Mouse (Mus musculus) midbrain, embryonic 10.5 days (tissue): ENCODE measurements around the gene Arntl. TPM values are rescaled to one million over a fixed set of nuclear protein-coding genes. Genes with fewer than 3 reads are reported as not detected.

Source experiments
- DNase-seq: peaks from one replicate; pipeline ENCODE4 v3.0.0-alpha.2; 2017; ENCODE audit warnings: low spot score
- H3K27ac ChIP-seq: fragments of 300-500 bp; sonication (generic); replicated peaks from 2 replicates; pipeline ENCODE4 v1.5.1; 2016; ENCODE audit warnings: mild to moderate bottlenecking
- H3K27me3 ChIP-seq: fragments of 300-500 bp; sonication (generic); 2 replicates; pipeline ENCODE4 v1.6.1; 2016; ENCODE audit warnings: low read depth, mild to moderate bottlenecking; ENCODE audit not compliant: poor library complexity, severe bottlenecking
- H3K36me3 ChIP-seq: fragments of 300-500 bp; sonication (generic); 2 replicates; pipeline ENCODE4 v1.6.1; 2016; ENCODE audit warnings: mild to moderate bottlenecking, moderate library complexity
- H3K4me1 ChIP-seq: fragments of 300-500 bp; sonication (generic); 2 replicates; pipeline ENCODE4 v1.6.1; 2016
- H3K4me3 ChIP-seq: fragments of 300-500 bp; sonication (generic); 2 replicates; pipeline ENCODE4 v1.5.1; 2016; ENCODE audit warnings: mild to moderate bottlenecking, moderate library complexity
- H3K9me3 ChIP-seq: fragments of 300-500 bp; sonication (generic); replicated peaks from 2 replicates; pipeline ENCODE4 v1.6.1; 2016; ENCODE audit warnings: mild to moderate bottlenecking
- WGBS: fragments of 180-500 bp; shearing (Covaris S2); methylation state at CpG from one replicate; pipeline ENCODE4 v1.1.7; 2016; 5-methylcytosine and 5-hydroxymethylcytosine counted together
- polyA plus RNA-seq: library from polyadenylated mRNA; unstranded; fragments of >200 nt; fragmentation: Nextera tagmentation; extraction: Ambion mirVana; gene quantifications from 2 replicates; pipeline ENCODE4 v1.2.1, GENCODE M21; 2016

The Arntl gene
- polyA plus RNA-seq, 1 experiment from 2014 or later, result 7.0 TPM

GRCm38 (mm10) chr7:113191787-113192186 lies 15.5 kb upstream of the Arntl start:
- DNase-seq, result no peak
- no peak overlapping the region for H3K27ac ChIP-seq
- H3K27me3 ChIP-seq, result no peaks in the 10 kb centered on the region
- H3K4me3 ChIP-seq, result no peak overlapping the region
- peaks cover 3% of the 10 kb centered on the region; the same call in 1 of the 2 replicates for H3K4me1 ChIP-seq
- H3K36me3 ChIP-seq, result no peaks in the 10 kb centered on the region
- H3K9me3 ChIP-seq, result no peaks in the 10 kb centered on the region
- WGBS, result 59% methylated on average over 1 of the region's 1 CpGs

- no peaks in the 10 kb centered on the region for H3K27me3 ChIP-seq
- H3K4me3 ChIP-seq, result no peak overlapping the region
- WGBS, result 73% methylated on average over 8 of the region's 8 CpGs
- no peak for DNase-seq
- H3K4me1 ChIP-seq, result peaks cover 10% of the 10 kb centered on the region
- H3K36me3 ChIP-seq, result no peaks in the 10 kb centered on the region
- H3K27ac ChIP-seq, result no peak overlapping the region
- H3K9me3 ChIP-seq, result no peaks in the 10 kb centered on the region
Observed at GRCm38 (mm10) chr7:113192714-113193365, 14.4 kb upstream of the Arntl start.

DNA sequence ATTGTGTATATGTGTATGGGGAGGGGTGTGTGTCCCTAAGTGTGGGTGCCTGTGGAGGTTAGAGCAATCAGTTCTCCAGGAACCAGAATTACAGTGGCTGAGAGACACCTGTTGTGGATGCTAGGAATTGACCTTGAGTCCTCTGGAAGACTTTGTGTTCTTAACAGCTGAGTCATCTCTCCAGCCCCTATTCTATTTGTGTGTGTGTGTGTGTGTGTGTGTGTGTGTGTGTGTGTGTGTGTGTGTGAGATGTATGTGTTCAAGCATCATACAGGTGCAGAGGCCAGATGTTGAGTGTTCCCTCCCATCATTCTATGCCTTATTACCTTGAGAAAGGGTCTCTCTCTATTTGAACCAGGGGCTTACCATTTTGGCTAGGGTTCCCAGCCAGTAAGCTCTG lies 13.4 kb upstream of the Arntl start:
- H3K9me3 ChIP-seq, result no peaks in the 10 kb centered on the region
- no peak for DNase-seq
- no peak overlapping the region for H3K4me3 ChIP-seq
- no peak overlapping the region for H3K27ac ChIP-seq
- H3K27me3 ChIP-seq, result no peaks in the 10 kb centered on the region
- peaks cover 10% of the 10 kb centered on the region for H3K4me1 ChIP-seq
- H3K36me3 ChIP-seq, result no peaks in the 10 kb centered on the region

GRCm38 (mm10) chr7:113195271-113195670 lies 12.0 kb upstream of the Arntl start:
- Histone ChIP-seq H3K9me3 (no peaks in the 10 kb centered on the region), H3K27ac (no peak overlapping the region), H3K36me3 (no peaks in the 10 kb centered on the region), H3K4me1 (peaks cover 10% of the 10 kb centered on the region), H3K4me3 (no peak overlapping the region), H3K27me3 (no peaks in the 10 kb centered on the region)
- WGBS, result 84% methylated on average over 2 of the region's 2 CpGs
- DNase-seq, result no peak

GRCm38 (mm10) chr7:113196171-113196570 lies 11.1 kb upstream of the Arntl start:
- no peak for DNase-seq
- H3K27me3 ChIP-seq, result no peaks in the 10 kb centered on the region
- no peaks in the 10 kb centered on the region for H3K36me3 ChIP-seq
- H3K9me3 ChIP-seq, result no peaks in the 10 kb centered on the region
- H3K4me1 ChIP-seq, result peaks cover 10% of the 10 kb centered on the region
- no peak overlapping the region for H3K27ac ChIP-seq
- no peak overlapping the region for H3K4me3 ChIP-seq
- 82% methylated on average over 3 of the region's 3 CpGs for WGBS

DNA sequence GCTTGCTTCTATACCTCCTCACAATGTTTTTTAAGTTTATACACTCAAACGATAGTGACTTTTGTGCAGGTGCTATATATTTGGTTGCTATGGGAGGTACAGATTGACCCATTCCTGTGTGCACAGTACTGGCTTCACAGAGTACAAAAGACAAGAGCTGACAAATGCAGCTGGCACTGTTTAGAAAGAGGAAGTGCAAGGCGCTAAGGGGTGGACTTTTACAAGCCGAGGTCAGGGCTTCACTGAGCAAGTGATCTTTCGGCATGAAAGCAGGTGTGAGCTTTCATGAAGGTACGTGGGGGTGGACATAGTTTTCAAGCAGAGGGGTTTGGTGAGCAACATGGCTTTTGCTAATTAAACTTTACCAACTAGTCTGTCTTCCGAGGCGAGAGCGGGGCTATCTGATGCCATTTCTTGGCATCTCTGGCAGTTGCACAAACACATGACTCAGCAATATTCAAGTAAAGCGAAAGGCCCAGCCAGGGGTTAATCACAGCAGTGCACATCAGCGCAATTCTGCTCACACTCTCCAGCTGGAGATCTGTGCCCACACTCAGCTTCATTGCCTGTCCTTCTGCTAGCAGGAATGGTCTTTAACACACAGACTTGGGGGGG lies 10.0 kb upstream of the Arntl start:
- H3K36me3 ChIP-seq, result no peaks in the 10 kb centered on the region
- 72% methylated on average over 10 of the region's 10 CpGs for WGBS
- no peak overlapping the region for H3K4me3 ChIP-seq
- DNase-seq, result no peak
- peaks cover 10% of the 10 kb centered on the region for H3K4me1 ChIP-seq
- no peaks in the 10 kb centered on the region for H3K9me3 ChIP-seq
- peaks cover 7% of the 10 kb centered on the region; the same call in 1 of the 2 replicates for H3K27me3 ChIP-seq
- H3K27ac ChIP-seq, result no peak overlapping the region

- peaks cover 17% of the 10 kb centered on the region for H3K4me1 ChIP-seq
- 61% methylated on average over 3 of the region's 3 CpGs for WGBS
- H3K9me3 ChIP-seq, result no peaks in the 10 kb centered on the region
- H3K36me3 ChIP-seq, result no peaks in the 10 kb centered on the region
- no peak for DNase-seq
- no peak overlapping the region for H3K4me3 ChIP-seq
- peaks cover 41% of the 10 kb centered on the region for H3K27me3 ChIP-seq
- no peak overlapping the region for H3K27ac ChIP-seq
Observed at GRCm38 (mm10) chr7:113201584-113201983, 5.7 kb upstream of the Arntl start.

DNA sequence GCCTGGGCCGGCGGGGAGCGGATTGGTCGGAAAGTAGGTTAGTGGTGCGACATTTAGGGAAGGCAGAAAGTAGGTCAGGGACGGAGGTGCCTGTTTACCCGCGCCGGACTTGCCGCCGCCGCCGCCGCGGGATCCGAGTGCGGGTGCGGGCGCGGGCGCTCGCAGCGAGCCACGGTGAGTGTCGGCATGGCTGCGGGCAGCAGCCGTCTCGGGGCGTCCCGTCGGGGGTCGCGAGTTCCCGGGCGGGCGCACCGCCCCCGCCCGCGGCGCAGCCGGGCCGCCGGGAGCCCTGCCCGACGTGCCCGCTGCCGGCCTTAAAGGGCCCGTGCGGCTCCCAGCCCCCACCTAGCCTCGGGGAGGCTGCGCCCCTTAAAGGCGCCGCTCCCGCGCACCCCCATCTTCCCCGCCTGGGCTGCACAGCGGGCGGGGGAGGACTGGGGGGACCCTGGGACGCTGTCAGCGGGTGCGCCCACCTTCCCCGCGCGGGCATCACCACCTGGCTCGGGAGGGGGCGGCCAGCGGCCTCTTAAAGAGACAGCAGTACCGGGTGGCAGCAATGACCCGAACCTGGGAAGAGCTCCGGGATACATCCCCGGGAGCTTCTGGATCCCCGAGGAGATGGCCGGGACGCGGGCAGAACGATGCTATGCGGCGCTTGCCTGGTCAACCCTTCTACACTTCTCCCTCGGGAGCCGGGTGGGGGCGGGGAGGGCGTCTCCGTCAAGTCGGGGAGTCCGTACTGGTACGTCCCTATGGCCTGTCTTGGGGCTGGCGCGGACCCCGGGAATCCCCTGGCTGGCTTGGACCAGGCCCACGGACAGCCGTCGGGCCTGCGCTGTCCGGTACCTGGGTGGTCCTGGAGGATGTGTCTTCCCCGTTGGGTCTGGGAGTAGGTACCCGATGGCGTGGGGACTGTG lies 464 bp downstream of the Arntl start:
- peak overlapping the region; percentile 82 for H3K27ac ChIP-seq
- H3K4me1 ChIP-seq, result peaks cover 18% of the 10 kb centered on the region
- H3K27me3 ChIP-seq, result peaks cover 76% of the 10 kb centered on the region
- peak; percentile 56 for DNase-seq
- 2% methylated on average over 88 of the region's 98 CpGs for WGBS
- no peaks in the 10 kb centered on the region for H3K36me3 ChIP-seq
- no peaks in the 10 kb centered on the region for H3K9me3 ChIP-seq
- peak overlapping the region; percentile 88 for H3K4me3 ChIP-seq

DNA sequence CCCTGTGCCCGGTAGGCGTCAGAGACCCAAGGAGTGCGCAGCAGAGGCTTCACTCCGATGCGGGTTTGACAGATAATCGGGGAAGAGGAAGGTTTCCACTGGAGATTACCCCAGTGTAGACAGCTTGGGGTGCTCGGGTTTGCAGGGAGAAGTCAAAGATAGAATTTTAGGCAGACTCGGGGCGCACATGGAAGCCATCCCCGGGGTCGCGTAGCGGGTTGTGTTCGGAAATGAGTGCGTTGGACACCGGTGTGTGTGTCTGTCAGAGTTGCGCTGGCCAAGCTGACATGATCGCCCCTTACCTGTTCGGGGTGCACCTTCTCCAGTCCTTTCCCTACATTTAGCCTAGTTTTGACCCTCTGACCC lies 1.1 kb downstream of the Arntl start:
- Histone ChIP-seq H3K4me3 (peak overlapping the region; percentile 88), H3K9me3 (no peaks in the 10 kb centered on the region), H3K36me3 (no peaks in the 10 kb centered on the region), H3K27me3 (peaks cover 74% of the 10 kb centered on the region), H3K27ac (peak overlapping the region; percentile 82; the same call in 1 of the 2 replicates), H3K4me1 (peaks cover 18% of the 10 kb centered on the region)
- DNase-seq, result no peak
- 2% methylated on average over 19 of the region's 19 CpGs for WGBS

GRCm38 (mm10) chr7:113210441-113210840 lies 3.2 kb downstream of the Arntl start:
- H3K27ac ChIP-seq, result no peak overlapping the region
- 47% methylated on average over 4 of the region's 4 CpGs for WGBS
- no peaks in the 10 kb centered on the region for H3K9me3 ChIP-seq
- no peak overlapping the region for H3K4me3 ChIP-seq
- H3K4me1 ChIP-seq, result peaks cover 28% of the 10 kb centered on the region
- no peaks in the 10 kb centered on the region for H3K36me3 ChIP-seq
- H3K27me3 ChIP-seq, result peaks cover 56% of the 10 kb centered on the region
- no peak for DNase-seq

- Histone ChIP-seq H3K4me3 (no peak overlapping the region), H3K27me3 (peaks cover 26% of the 10 kb centered on the region), H3K27ac (no peak overlapping the region), H3K9me3 (no peaks in the 10 kb centered on the region), H3K36me3 (no peaks in the 10 kb centered on the region), H3K4me1 (peaks cover 13% of the 10 kb centered on the region)
- 57% methylated on average over 6 of the region's 6 CpGs for WGBS
- no peak for DNase-seq
Observed at GRCm38 (mm10) chr7:113214245-113215169, 7.2 kb downstream of the Arntl start.

DNA sequence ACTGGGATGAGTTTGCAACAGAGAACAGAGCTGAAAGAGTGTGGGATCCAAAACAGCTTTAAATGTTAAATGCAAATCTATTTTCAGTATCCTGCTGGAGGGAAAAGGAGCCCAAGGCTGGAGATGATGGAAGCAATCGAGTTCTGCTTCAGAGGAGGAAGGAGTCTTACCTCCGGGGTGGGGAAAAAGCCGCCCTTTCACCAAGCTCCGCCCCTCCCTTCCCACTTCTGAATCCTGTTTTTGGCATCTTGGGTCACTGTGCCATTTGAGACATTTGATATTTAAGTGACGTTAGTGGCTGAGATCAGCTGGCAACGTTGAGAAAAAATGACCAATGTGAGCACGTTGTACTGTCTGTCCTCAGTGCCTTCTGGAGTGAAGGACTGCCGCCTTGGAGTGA lies 8.9 kb downstream of the Arntl start:
- no peak overlapping the region for H3K4me3 ChIP-seq
- DNase-seq, result no peak
- 64% methylated on average over 8 of the region's 8 CpGs for WGBS
- H3K36me3 ChIP-seq, result no peaks in the 10 kb centered on the region
- peaks cover 13% of the 10 kb centered on the region for H3K4me1 ChIP-seq
- peaks cover 10% of the 10 kb centered on the region for H3K27me3 ChIP-seq
- H3K27ac ChIP-seq, result no peak overlapping the region
- no peaks in the 10 kb centered on the region for H3K9me3 ChIP-seq
